Mouse (Mus musculus) forebrain, embryonic 10.5 days (tissue): ENCODE results near the gene Plcl2. TPM values are rescaled to one million over a fixed set of nuclear protein-coding genes. Genes with fewer than 3 reads are reported as not detected.
A peak's percentile ranks its signal among the peaks of the same experiment; 100 is the strongest.
"Not testable (repeated sequence)": the region's sequence is repeated elsewhere in the genome, so short reads cannot be mapped to it uniquely, and the experiment has no call there.

Source experiments
- DNase-seq: peaks from one replicate; pipeline ENCODE4 v3.0.0-alpha.2; 2017; ENCODE audit warnings: low spot score; ENCODE audit errors: extremely low spot score
- H3K27ac ChIP-seq: fragments of 300-500 bp; sonication (generic); 2 replicates; pipeline ENCODE4 v1.5.1; 2016; ENCODE audit warnings: mild to moderate bottlenecking
- H3K27me3 ChIP-seq: fragments of 300-500 bp; sonication (generic); 2 replicates; pipeline ENCODE4 v1.6.1; 2016; ENCODE audit warnings: mild to moderate bottlenecking; ENCODE audit not compliant: poor library complexity, severe bottlenecking
- H3K36me3 ChIP-seq: fragments of 300-500 bp; sonication (generic); replicated peaks from 2 replicates; pipeline ENCODE4 v1.6.1; 2016; ENCODE audit warnings: mild to moderate bottlenecking, moderate library complexity
- H3K4me1 ChIP-seq: fragments of 300-500 bp; sonication (generic); 2 replicates; pipeline ENCODE4 v1.6.1; 2016
- H3K4me3 ChIP-seq: fragments of 300-500 bp; sonication (generic); 2 replicates; pipeline ENCODE4 v1.5.1; 2016; ENCODE audit warnings: mild to moderate bottlenecking, moderate library complexity
- H3K9me3 ChIP-seq: fragments of 300-500 bp; sonication (generic); 2 replicates; pipeline ENCODE4 v1.6.1; 2016; ENCODE audit warnings: mild to moderate bottlenecking, moderate library complexity
- WGBS: fragments of 180-500 bp; shearing (Covaris S2); methylation state at CpG from one replicate; pipeline ENCODE4 v1.1.7; 2016; 5-methylcytosine and 5-hydroxymethylcytosine counted together
- polyA plus RNA-seq: library from polyadenylated mRNA; unstranded; fragments of >200 nt; fragmentation: Nextera tagmentation; extraction: Ambion mirVana; gene quantifications from 2 replicates; pipeline ENCODE4 v1.2.1, GENCODE M21; 2016

Plcl2 gene
- polyA plus RNA-seq, 1 experiment from 2014 or later = 5.7 TPM

GRCm38 (mm10) chr17:50675231-50675630 lies 166.0 kb downstream of the Plcl2 start:
- H3K27me3 ChIP-seq = no peaks in the 10 kb centered on the region
- no peak for DNase-seq
- H3K9me3 ChIP-seq = no peaks in the 10 kb centered on the region
- WGBS = 92% methylated on average over 11 of the region's 11 CpGs
- H3K36me3 ChIP-seq = peaks cover 8% of the 10 kb centered on the region; the same call in 1 of the 2 replicates
- H3K4me1 ChIP-seq = no peaks in the 10 kb centered on the region
- H3K4me3 ChIP-seq = no peak overlapping the region
- no peak overlapping the region for H3K27ac ChIP-seq

GRCm38 (mm10) chr17:50677334-50677733 lies 168.1 kb downstream of the Plcl2 start:
- WGBS = 96% methylated on average over 14 of the region's 14 CpGs

GRCm38 (mm10) chr17:50677978-50678712 lies 168.9 kb downstream of the Plcl2 start:
- Histone ChIP-seq H3K27ac (no peak overlapping the region), H3K4me3 (no peak overlapping the region), H3K9me3 (no peaks in the 10 kb centered on the region), H3K36me3 (peaks cover 1% of the 10 kb centered on the region; the same call in 1 of the 2 replicates), H3K27me3 (no peaks in the 10 kb centered on the region), H3K4me1 (no peaks in the 10 kb centered on the region)
- WGBS = 85% methylated on average over 10 of the region's 10 CpGs
- no peak for DNase-seq

More at GRCm38 (mm10) chr17:50677334-50677733, 168.1 kb downstream of the Plcl2 start:
- DNase-seq = no peak
- Histone ChIP-seq H3K27me3 (no peaks in the 10 kb centered on the region), H3K9me3 (no peaks in the 10 kb centered on the region), H3K4me1 (no peaks in the 10 kb centered on the region), H3K4me3 (no peak overlapping the region), H3K27ac (no peak overlapping the region), H3K36me3 (peaks cover 4% of the 10 kb centered on the region; the same call in 1 of the 2 replicates)

- Histone ChIP-seq H3K27me3 (no peaks in the 10 kb centered on the region), H3K9me3 (no peaks in the 10 kb centered on the region), H3K27ac (no peak overlapping the region), H3K4me1 (no peaks in the 10 kb centered on the region), H3K4me3 (no peak overlapping the region), H3K36me3 (no peaks in the 10 kb centered on the region)
- WGBS = 65% methylated on average over 2 of the region's 2 CpGs
- DNase-seq = no peak
Observed at GRCm38 (mm10) chr17:50678748-50679147, 169.5 kb downstream of the Plcl2 start.

GRCm38 (mm10) chr17:50679613-50680534 lies 170.7 kb downstream of the Plcl2 start:
- 88% methylated on average over 12 of the region's 12 CpGs for WGBS
- no peak for DNase-seq
- Histone ChIP-seq H3K27ac (no peak overlapping the region), H3K27me3 (no peaks in the 10 kb centered on the region), H3K4me1 (peaks cover under 1% of the 10 kb centered on the region), H3K9me3 (no peaks in the 10 kb centered on the region), H3K4me3 (no peak overlapping the region), H3K36me3 (no peaks in the 10 kb centered on the region)

- H3K4me1 ChIP-seq = peaks cover 5% of the 10 kb centered on the region
- H3K4me3 ChIP-seq = no peak overlapping the region
- DNase-seq = no peak
- H3K36me3 ChIP-seq = peaks cover 3% of the 10 kb centered on the region
- H3K9me3 ChIP-seq = no peaks in the 10 kb centered on the region
- no peak overlapping the region for H3K27ac ChIP-seq
- no peaks in the 10 kb centered on the region for H3K27me3 ChIP-seq
- 79% methylated on average over 3 of the region's 3 CpGs for WGBS
Observed at GRCm38 (mm10) chr17:50682696-50683095, 173.5 kb downstream of the Plcl2 start.

- Histone ChIP-seq H3K9me3 (no peaks in the 10 kb centered on the region), H3K27me3 (no peaks in the 10 kb centered on the region), H3K4me3 (no peak overlapping the region), H3K36me3 (peaks cover 25% of the 10 kb centered on the region), H3K4me1 (peaks cover 5% of the 10 kb centered on the region), H3K27ac (no peak overlapping the region)
- DNase-seq = no peak
- 75% methylated on average over 7 of the region's 7 CpGs for WGBS
Observed at GRCm38 (mm10) chr17:50684960-50685645, 175.9 kb downstream of the Plcl2 start.

- peaks cover 25% of the 10 kb centered on the region for H3K36me3 ChIP-seq
- no peaks in the 10 kb centered on the region for H3K27me3 ChIP-seq
- 87% methylated on average over 10 of the region's 10 CpGs for whole genome bisulfite sequencing
- H3K9me3 ChIP-seq = no peaks in the 10 kb centered on the region
- no peak for DNase-seq
- H3K27ac ChIP-seq = no peak overlapping the region
- no peak overlapping the region for H3K4me3 ChIP-seq
- peaks cover 5% of the 10 kb centered on the region for H3K4me1 ChIP-seq
Observed at GRCm38 (mm10) chr17:50687670-50688069, 178.5 kb downstream of the Plcl2 start.

- H3K4me3 ChIP-seq = no peak overlapping the region
- no peak for DNase-seq
- 90% methylated on average over 6 of the region's 6 CpGs for WGBS
- no peaks in the 10 kb centered on the region for H3K9me3 ChIP-seq
- peaks cover 25% of the 10 kb centered on the region for H3K36me3 ChIP-seq
- H3K27ac ChIP-seq = no peak overlapping the region
- H3K27me3 ChIP-seq = no peaks in the 10 kb centered on the region
- H3K4me1 ChIP-seq = peaks cover 5% of the 10 kb centered on the region
Observed at GRCm38 (mm10) chr17:50688135-50688534, 178.9 kb downstream of the Plcl2 start.

- not testable (repeated sequence) for H3K9me3 ChIP-seq, H3K4me1 ChIP-seq, H3K27ac ChIP-seq, DNase-seq, H3K36me3 ChIP-seq
- Histone ChIP-seq H3K27me3 (peaks cover 20% of the 10 kb centered on the region), H3K4me3 (peak overlapping the region; percentile 31)
- 3% methylated on average over 39 of the region's 39 CpGs for WGBS
Observed at GRCm38 (mm10) chr17:50698410-50698809, 189.2 kb downstream of the Plcl2 start.

- no peaks in the 10 kb centered on the region for H3K27me3 ChIP-seq
- 84% methylated on average over 7 of the region's 7 CpGs for WGBS
- peaks cover 8% of the 10 kb centered on the region for H3K9me3 ChIP-seq
- no peak overlapping the region for H3K27ac ChIP-seq
- DNase-seq = no peak
- H3K4me1 ChIP-seq = no peaks in the 10 kb centered on the region
- H3K4me3 ChIP-seq = no peak overlapping the region
- no peaks in the 10 kb centered on the region for H3K36me3 ChIP-seq
Observed at GRCm38 (mm10) chr17:50710497-50711222, 201.5 kb downstream of the Plcl2 start.

GRCm38 (mm10) chr17:50717586-50717985 lies 208.4 kb downstream of the Plcl2 start:
- no peak for DNase-seq
- WGBS = 86% methylated on average over 5 of the region's 5 CpGs
- no peak overlapping the region for H3K27ac ChIP-seq
- no peak overlapping the region for H3K4me3 ChIP-seq
- no peaks in the 10 kb centered on the region for H3K4me1 ChIP-seq
- H3K36me3 ChIP-seq = no peaks in the 10 kb centered on the region
- no peaks in the 10 kb centered on the region for H3K27me3 ChIP-seq
- H3K9me3 ChIP-seq = peaks cover 11% of the 10 kb centered on the region
